Mouse (Mus musculus): Measurements from ENCODE around the gene Trap1. TPM values are rescaled to one million over a fixed set of nuclear protein-coding genes. Genes with fewer than 3 reads are reported as not detected.
"Not testable (repeated sequence)": the region's sequence is repeated elsewhere in the genome, so short reads cannot be mapped to it uniquely, and the experiment has no call there.

The Trap1 gene
- polyA plus RNA-seq, 1 experiment from 2014 or later: 97.3 TPM

DNA sequence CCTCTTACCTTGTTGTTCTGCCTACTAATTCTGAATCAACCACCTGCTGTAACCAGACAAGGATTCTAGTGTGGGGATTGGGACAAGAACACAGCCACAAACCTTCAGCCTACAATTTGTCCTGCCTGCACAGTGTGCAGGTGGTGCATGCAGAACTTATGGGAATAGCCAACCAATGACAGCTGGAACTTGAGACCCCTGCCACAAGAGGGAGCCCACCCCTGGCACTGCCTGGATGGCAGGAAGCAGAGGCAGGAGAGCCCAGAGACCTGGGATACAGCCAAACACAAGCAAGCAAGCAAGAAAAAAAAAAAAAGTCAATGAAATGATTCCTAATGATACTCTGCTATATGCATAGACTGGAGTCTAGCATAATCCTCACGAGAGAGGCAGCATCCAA is 56.4 kb downstream of the Trap1 start:
- Histone ChIP-seq H3K4me1 (replicated peaks) (no peaks in the 10 kb centered on the region), H3K27ac (ENCODE audit: poor library complexity, severe bottlenecking) (no peak overlapping the region), H3K9ac (no peak overlapping the region), H3K9me3 (replicated peaks) (0 out of 2 replicates have a peak, but pooled peaks cover 3% of the 10 kb centered on the region), H3K27me3 (replicated peaks) (no peaks in the 10 kb centered on the region), H3K4me3 (no peak overlapping the region), H3K36me3 (no peaks in the 10 kb centered on the region), H3K4me2 (no peak overlapping the region)
- 79% methylated on average over 1 of the region's 1 CpGs for WGBS
- ATAC-seq (ENCODE audit: insufficient number of reproducible peaks, low FRiP score): no peak

GRCm38 (mm10) chr16:4017466-4017865 is 60.2 kb downstream of the Trap1 start:
- H3K4me2 ChIP-seq; ATAC-seq (ENCODE audit: insufficient number of reproducible peaks, low FRiP score); H3K36me3 ChIP-seq; H3K4me3 ChIP-seq; H3K27ac ChIP-seq (ENCODE audit: poor library complexity, severe bottlenecking); H3K9ac ChIP-seq; H3K9me3 ChIP-seq (replicated peaks); H3K4me1 ChIP-seq (replicated peaks); H3K27me3 ChIP-seq (replicated peaks): not testable (repeated sequence)
- 78% methylated on average over 6 of the region's 6 CpGs for WGBS

GRCm38 (mm10) chr16:4016786-4017185 is 60.8 kb downstream of the Trap1 start:
- H3K27ac ChIP-seq (ENCODE audit: poor library complexity, severe bottlenecking); H3K4me2 ChIP-seq; H3K9ac ChIP-seq; H3K27me3 ChIP-seq (replicated peaks); ATAC-seq (ENCODE audit: insufficient number of reproducible peaks, low FRiP score); H3K4me3 ChIP-seq; H3K36me3 ChIP-seq; H3K9me3 ChIP-seq (replicated peaks); H3K4me1 ChIP-seq (replicated peaks): not testable (repeated sequence)
- WGBS: 71% methylated on average over 17 of the region's 17 CpGs

DNA sequence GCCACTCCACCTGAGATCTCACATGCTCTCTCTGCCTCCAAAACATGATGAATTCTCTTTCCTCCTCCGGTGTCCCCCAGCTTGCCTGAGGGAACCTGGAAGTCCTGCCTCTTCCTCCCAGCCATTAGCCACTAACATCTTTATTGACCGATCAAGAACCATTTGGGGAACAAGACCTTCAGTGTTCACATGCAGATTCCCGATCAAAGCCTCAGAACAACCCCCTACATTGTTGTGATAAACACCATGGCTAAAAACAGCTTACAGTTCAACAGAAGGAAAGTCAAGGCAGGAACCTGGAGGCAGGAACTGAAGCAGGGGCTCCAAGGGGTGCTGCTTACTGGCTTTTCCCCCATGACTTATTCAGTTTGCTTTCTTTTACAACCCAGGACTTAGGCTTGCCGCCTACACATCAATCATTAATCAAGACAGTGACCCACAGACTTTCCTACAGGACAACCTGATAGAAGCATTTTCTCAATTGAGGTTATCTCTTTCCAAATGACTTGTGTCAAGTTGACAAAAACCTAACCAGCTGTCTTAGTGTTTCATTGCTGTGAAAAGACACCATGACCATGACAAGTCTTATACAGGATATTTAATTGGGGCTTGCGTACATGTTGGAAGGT is 63.5 kb downstream of the Trap1 start:
- Histone ChIP-seq H3K36me3 (no peaks in the 10 kb centered on the region), H3K4me1 (replicated peaks) (no peaks in the 10 kb centered on the region), H3K9ac (no peak overlapping the region), H3K9me3 (replicated peaks) (peaks cover 7% of the 10 kb centered on the region), H3K4me3 (no peak overlapping the region), H3K27ac (ENCODE audit: poor library complexity, severe bottlenecking) (no peak overlapping the region), H3K4me2 (no peak overlapping the region), H3K27me3 (replicated peaks) (no peaks in the 10 kb centered on the region)
- no peak for ATAC-seq (ENCODE audit: insufficient number of reproducible peaks, low FRiP score)
- 77% methylated on average over 5 of the region's 5 CpGs for WGBS

DNA sequence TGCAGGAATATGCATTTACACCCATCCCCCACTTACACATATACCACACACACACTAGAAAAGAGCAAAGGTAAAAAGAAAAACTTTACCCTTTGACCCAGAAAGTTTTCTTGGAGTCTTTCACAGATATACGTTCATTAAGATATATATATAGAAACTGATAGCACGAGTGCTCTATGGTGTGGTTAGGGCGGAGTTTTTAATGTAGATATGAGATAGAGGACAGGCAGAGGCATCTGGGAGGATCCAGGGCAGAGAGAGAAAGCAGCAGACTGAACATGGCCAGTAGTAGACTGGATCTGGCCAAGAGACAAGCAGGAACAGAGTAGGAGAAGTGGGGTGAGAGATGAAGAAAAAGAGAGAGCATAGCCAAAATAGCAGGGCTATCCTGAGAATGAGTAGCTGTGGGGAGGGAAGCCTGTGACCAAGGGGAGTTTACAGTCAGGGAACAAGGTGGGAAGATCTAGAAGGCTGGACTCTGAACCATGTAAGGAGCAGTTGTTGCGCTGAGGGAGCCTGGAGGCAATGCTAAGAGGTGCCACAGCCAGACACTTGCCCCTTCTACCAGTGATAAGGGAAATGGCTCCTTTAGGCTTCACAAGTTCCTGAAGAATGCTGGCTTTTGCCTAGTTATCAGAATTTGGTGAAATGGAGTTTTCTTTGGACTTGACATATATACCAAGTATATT is 64.6 kb downstream of the Trap1 start:
- no peak overlapping the region for H3K27ac ChIP-seq (ENCODE audit: poor library complexity, severe bottlenecking)
- peaks cover 11% of the 10 kb centered on the region for H3K9me3 ChIP-seq (replicated peaks)
- 53% methylated on average over 4 of the region's 4 CpGs for WGBS
- no peak for ATAC-seq (ENCODE audit: insufficient number of reproducible peaks, low FRiP score)
- H3K36me3 ChIP-seq: no peaks in the 10 kb centered on the region
- no peaks in the 10 kb centered on the region for H3K4me1 ChIP-seq (replicated peaks)
- H3K4me2 ChIP-seq: no peak overlapping the region
- H3K27me3 ChIP-seq (replicated peaks): no peaks in the 10 kb centered on the region
- no peak overlapping the region for H3K4me3 ChIP-seq
- H3K9ac ChIP-seq: no peak overlapping the region

DNA sequence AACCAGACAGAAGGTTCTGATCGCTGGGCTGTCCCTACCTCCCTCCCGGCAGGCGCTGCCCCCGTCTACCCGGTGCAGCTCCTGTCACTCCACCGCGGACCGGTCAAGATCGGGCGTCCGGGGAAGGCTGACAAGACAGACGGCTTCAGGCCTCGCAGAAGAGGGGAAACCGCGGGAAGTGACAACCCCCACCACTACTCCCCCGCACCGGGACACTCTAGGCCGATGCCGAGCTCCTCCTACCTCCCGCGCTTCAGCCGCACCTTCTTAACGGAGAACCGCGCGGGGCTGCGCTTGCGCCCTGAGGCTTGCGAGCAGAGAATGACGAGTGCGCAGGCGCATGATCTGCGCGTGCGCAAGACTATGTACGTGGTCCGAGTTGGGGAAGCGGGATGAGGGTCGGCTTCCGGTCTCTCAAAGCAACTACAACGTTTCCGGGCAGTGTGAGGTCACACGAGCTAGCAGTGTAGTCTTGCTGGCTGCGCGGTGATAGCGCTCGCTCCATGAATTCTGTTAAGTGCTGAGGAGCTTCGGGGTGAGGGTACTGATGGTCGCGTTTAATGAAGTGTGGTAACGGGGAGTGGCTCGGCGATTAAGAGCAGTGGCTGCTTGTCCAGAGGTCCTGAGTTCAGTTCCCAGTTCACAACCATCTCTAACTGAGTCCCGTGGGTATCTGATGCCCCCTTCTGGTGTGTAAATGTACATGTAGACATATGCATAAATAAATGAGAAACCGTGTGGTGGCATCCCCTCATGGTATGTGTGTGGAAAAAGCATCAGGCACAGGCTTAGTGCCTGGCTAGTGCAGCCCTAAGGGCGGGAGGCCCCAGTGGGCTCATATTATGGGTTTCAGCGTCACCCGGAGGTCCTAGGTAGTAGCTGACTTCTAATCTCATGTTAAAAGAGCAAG is 73.9 kb downstream of the Trap1 start, which contains the start of gene Slx4:
Gene Slx4, minus strand, starts transcription at position 282 of the 910 bp plus-strand sequence.
- peak within 1 kb of the TSS; percentile 81 for H3K27ac ChIP-seq (ENCODE audit: poor library complexity, severe bottlenecking)
- H3K9ac ChIP-seq: peak within 1 kb of the TSS; percentile 95
- WGBS: 2% methylated on average over 58 of the region's 58 CpGs
- H3K4me3 ChIP-seq: peak within 1 kb of the TSS; percentile 89
- peaks cover 27% of the 10 kb centered on the region for H3K36me3 ChIP-seq
- ATAC-seq (ENCODE audit: insufficient number of reproducible peaks, low FRiP score): peak; percentile 96
- H3K27me3 ChIP-seq (replicated peaks): no peaks in the 10 kb centered on the region
- H3K4me1 ChIP-seq (replicated peaks): peaks cover 14% of the 10 kb centered on the region
- H3K4me2 ChIP-seq: peak within 1 kb of the TSS; percentile 96
- peaks cover 5% of the 10 kb centered on the region; the same call in 1 of the 2 replicates for H3K9me3 ChIP-seq (replicated peaks)

Small RNA genes lying within 50 kb of the gene (microRNA-seq; reads per million reads assigned to microRNA genes)
- not detected for gene Gm23413

Other genes with a start within 250 kb of the Trap1 start
- gene Olfr15, start 246.9 kb downstream of the Trap1 start, polyA plus RNA-seq (2016; fragmentation: Nextera tagmentation; extraction: Ambion mirVana): not detected in 2 replicates
- 1.3 and 1.4 TPM in 2 replicates for gene Zfp174, start 230.6 kb downstream of the Trap1 start, polyA plus RNA-seq (2016; fragmentation: Nextera tagmentation; extraction: Ambion mirVana)
- gene Naa60, start 205.5 kb downstream of the Trap1 start, polyA plus RNA-seq (2016; fragmentation: Nextera tagmentation; extraction: Ambion mirVana): 36.1 and 41.1 TPM in 2 replicates
- gene Zfp597, start 193.3 kb downstream of the Trap1 start, polyA plus RNA-seq (2016; fragmentation: Nextera tagmentation; extraction: Ambion mirVana): 6.5 and 7.8 TPM in 2 replicates
- 1.5 TPM in 1 of 2 replicates, not detected in the other for gene Gm20695, start 193.2 kb downstream of the Trap1 start, polyA plus RNA-seq (2016; fragmentation: Nextera tagmentation; extraction: Ambion mirVana)
- 6.5 and 7.9 TPM in 2 replicates for gene 1700037C18Rik, start 169.1 kb downstream of the Trap1 start, polyA plus RNA-seq (2016; fragmentation: Nextera tagmentation; extraction: Ambion mirVana)
- gene Cluap1, start 169.0 kb downstream of the Trap1 start, polyA plus RNA-seq (2016; fragmentation: Nextera tagmentation; extraction: Ambion mirVana): 13.5 and 16.6 TPM in 2 replicates
- gene Nlrc3, start 101.2 kb downstream of the Trap1 start, polyA plus RNA-seq (2016; fragmentation: Nextera tagmentation; extraction: Ambion mirVana): 1.6 TPM in 2 replicates
- gene Slx4, start 74.1 kb downstream of the Trap1 start, polyA plus RNA-seq (2016; fragmentation: Nextera tagmentation; extraction: Ambion mirVana): 14.8 and 18.2 TPM in 2 replicates
- gene Dnase1, start 40.9 kb downstream of the Trap1 start, polyA plus RNA-seq (2016; fragmentation: Nextera tagmentation; extraction: Ambion mirVana): 3.4 and 5.0 TPM in 2 replicates
- gene Crebbp, start 136.2 kb upstream of the Trap1 start, polyA plus RNA-seq (2016; fragmentation: Nextera tagmentation; extraction: Ambion mirVana): 23.2 and 30.1 TPM in 2 replicates